Mouse (Mus musculus) heart, adult 11 months (tissue): ENCODE data around the gene Tnfsf13.
"Not testable (repeated sequence)": the region's sequence is repeated elsewhere in the genome, so short reads cannot be mapped to it uniquely, and the experiment has no call there.

Source experiments
- DNase-seq: peaks from one replicate; pipeline ENCODE4 v3.0.0; 2022

The Tnfsf13 gene

DNA sequence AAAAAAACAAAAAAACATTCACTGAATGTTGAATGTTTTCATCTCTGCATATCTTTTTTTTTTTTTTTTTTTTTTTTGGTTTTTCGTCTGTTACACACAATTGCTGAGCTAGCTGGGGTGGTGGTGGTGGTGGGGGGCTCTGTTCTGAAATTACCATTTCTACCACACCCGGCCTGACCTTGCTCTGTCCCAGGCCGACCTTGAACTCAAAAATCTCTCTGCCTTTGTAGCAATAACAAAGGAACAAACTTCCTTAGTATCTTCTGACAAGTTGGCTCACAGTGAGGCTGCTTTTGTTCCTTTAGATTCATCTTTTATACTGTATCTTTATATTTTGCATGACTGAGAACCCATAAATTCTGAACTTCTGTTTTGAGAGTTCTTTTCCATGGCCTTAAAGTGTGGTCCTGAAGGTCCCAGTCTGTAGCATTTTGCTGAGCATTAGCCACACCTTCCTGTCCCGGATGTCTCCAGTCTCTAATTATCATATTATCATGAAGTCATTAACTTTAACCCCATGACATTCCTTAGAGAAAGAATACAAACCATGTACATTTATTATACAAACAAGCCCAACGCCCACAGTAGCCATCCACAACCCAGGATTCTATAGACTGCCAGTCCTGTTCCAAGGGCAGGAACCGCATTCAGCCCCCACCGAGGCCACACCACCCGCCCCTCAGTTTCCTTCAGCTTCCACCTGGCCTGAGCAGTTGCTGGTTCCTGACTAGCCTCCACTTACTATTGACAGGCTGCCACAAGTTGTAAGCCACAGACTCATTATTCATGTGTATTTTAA is 18.4 kb upstream of the Tnfsf13 start:
- DNase-seq: peak; percentile 60

DNA sequence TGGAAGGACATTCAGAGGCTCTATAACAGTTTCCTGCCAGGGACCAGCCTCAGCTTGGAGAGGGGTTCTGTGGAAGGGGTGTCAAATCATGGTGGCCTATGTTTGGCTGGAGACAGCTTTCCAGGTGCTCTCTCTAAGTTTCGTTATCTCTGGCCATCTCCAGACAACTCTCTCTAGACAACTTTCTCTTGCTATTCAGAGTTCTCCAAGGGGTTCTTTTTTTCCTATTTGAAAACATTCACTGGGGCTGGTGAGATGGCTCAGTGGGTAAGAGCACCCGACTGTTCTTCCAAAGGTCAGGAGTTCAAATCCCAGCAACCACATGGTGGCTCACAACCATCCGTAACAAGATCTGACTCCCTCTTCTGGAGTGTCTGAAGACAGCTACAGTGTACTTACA is 17.8 kb upstream of the Tnfsf13 start:
- not testable (repeated sequence) for DNase-seq

DNA sequence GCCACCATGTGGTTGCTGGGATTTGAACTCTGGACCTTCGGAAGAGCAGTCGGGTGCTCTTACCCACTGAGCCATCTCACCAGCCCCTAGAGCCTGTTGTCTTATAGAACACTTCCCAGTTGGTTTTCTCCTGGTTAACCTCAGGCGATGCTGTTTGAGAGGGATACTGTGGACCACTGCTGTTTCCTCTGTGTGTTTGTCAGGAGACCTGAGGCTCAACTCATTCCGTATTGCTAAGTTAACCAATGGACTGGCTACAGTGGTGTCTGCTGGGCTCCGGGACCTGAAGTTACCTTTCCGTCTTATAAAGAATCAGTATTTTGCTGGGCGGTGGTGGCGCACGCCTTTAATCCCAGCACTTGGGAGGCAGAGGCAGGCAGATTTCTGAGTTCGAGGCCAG is 17.3 kb upstream of the Tnfsf13 start:
- not testable (repeated sequence) for DNase-seq

DNA sequence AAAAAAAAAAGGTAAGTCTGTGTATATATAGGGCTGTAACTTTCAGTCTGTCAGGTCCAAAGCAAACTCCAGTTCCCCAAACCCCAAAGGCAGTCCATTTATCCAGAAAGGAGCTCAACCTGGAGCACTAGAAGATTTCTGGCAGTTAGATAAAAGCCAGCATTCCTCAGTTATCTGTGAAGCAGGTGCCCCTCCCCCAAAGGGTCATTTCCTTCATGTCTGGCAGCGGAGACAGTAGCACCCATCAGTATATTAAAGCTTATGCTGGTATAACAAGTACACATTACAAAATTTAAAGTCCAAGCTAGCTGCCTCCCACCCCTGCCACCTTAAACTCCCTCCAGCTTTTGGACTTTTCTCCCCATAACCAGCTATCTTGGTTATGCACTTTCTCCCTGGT is 14.0 kb upstream of the Tnfsf13 start:
- peak; percentile 84 for DNase-seq

DNA sequence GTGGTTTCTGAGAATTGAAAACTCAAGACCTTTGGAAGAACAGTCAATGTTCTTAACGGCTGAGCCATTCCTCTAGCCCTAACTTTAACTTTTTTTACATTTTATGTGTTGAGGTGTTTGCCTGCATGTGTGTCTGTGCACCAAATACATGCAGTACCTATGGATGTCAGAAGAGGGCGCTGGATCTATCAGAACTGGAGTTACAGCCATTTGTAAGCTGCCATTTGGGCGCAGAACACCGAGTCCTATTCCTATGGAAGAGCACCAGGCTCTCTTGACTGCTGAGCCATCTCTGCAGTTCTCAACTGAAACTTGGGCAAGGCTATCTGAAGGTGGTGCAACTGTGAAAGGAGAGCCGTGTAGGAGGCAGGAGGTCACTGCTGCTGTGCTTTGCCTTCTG is 13.0 kb upstream of the Tnfsf13 start:
- DNase-seq: no peak

DNA sequence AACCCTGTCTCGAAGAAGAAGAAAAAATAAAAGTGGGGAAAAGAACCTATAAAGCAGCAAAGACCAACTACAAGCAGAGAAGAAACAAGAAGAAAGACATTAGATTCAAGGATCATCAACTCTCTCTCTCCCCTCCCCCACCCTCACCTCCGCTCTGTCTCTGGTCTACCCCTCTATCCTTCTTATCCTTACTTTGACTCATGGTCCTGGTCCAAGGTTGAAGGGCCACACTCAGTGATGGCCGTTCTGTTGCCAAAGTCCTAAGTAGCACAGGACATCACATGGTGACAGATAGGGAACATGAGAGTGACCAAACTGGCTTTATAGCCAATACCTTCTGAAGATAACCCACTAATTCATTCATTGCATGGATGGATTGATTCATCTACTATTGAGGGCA is 11.8 kb upstream of the Tnfsf13 start:
- DNase-seq: peak; percentile 72

DNA sequence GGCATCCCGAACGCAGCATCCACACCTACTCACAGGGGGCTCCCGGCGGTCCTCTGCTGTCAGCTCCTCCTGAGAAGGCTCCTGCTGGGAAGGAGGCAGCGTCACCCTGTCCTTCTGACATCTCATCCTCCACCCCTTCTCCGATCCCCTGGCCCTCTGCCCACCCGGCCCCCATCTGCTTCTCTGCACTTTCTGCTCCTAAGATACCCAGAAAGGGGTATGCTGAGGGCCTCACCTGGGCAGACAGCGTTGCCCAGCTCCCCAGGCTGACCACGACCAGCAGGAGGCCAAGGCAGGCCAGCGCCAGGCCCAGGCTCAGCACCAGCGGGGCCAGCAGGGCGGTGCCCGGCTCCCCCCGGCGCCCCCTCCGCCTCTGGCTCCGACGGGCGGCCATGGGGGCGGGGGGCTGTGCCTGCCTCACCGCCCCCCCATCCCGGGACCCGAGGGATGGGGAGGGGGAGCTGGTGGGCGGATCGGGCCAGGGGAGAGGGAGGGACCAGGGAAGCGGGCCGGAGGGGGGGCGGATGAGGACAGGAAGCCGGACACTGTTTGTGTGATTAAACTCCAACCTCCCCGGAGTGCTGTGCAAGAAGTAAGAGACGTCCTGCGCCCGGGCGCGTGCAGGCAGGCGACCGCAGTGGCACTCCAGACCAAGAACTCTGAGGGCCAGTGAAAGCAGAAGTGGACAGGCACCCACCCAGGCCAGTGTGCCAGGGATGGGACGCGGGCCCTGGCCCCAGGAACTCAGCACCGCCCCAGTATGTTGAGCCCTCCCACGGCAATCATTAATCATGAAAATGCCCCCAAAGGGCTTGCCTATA is 10.0 kb upstream of the Tnfsf13 start, which contains the start of the genes Tnfsf12 and Tnfsfm13:
TSS of gene Tnfsf12 (minus strand) at position 489 of the 821 bp plus-strand sequence.
TSS of gene Tnfsfm13 (minus strand) at position 738 of the 821 bp plus-strand sequence.
- peak; percentile 99 for DNase-seq

DNA sequence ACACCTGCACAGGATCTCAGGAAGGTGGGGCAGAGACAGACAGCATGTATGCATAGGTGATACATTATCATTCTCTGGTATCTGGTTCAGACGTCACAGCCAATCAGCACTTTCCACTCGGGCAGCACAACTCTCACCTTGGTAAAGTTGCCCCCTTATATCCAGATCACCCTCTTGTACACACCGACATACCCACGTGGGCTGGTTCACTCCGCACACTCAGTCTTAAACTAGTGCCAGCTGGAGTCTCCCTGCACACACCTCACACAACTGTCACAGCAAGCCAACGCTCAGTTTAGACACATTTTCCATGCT is 9.4 kb upstream of the Tnfsf13 start:
- no peak for DNase-seq

DNA sequence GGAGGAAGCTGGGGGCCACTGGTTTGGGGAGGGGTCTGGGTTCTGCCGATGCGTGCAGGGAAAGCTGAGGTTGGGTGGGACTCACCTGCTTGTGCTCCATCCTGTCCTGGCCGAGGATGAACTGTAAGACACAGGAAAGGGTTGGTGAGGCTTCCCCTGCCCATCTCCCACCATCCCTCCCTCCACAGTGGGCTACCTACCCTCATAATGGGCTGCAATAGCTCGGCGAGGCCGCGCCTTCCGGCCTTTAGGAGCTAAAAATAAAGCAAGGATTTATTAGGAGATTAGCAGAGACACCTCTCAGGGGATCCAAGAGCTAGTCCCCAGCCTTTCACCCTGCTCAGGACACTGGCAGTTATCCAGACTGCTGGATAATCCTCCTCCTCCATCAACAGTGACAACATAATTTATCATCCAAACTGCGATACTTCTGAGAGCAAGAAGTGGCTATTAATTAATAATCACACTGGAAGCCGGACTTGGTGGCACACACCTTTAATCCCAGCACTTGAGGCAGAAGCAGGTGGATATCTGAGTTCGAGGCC is 7.9 kb upstream of the Tnfsf13 start:
- peak; percentile 93 for DNase-seq

DNA sequence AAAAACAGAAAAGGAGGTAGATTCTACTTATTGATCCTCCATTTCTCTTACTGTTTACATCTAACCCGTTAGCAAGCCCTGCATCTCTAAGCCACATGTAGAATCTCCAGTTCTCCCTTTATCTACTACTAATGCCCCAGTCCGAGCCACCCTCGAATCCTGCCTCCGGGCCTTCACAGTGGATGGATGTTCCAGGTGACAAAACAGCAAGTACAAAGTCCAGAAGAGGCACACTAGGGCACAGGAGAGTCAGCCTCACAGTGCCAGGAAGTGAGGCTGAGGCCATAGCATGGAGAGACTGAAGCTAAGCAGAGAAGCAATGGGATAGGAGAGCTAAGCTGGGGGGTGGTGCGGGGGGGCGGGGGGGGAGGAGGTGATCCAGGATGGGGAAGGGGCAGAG is 7.3 kb upstream of the Tnfsf13 start:
- DNase-seq: peak; percentile 92

DNA sequence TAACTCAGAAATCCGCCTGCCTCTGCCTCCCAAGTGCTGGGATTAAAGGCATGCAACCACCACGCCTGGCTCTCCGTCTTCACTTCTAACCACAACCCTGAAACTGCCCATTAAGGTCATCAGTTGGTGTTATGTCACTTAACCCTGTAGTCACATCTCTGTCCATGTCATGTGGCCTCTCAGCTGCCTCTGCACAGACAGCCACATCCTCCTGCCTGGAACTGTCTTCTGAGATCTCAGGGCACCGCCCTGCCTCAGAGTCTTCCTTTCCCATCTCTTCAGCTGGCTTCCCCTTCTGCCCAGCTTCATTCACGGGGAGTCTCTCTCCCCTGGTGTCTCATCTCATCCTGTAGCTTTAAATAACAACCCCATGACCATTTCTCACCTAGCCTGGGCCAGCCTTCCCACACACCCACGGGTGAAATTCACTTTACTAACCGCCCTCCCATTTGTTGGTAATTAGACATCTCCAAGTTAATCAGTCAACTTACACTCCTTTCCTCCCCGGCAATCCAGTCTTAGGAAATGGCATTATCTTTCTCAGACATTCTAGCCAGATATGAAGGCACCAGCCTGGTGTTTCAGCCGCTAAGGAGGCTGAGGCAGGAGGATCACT is 6.7 kb upstream of the Tnfsf13 start:
- DNase-seq: peak; percentile 98

DNA sequence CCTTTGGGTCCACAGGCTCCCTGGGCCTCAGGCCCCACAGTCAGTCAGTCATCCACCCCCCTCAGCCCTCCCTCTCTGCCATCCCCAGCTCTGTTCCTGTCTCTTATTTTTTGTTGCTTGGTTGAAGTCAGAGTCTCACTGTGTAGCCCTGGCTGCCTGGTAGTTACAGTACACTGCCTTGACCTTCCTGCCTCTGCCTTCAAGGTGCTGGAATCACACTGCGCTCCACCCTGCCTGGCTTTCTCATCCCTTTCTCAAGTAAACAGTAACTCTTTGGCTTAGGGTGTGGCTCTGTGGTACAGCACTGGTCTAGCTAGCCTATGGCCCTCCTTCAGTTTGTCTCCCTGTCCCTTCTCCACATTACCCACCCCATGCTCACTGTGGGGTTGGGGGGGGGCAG is 4.3 kb upstream of the Tnfsf13 start:
- peak; percentile 90 for DNase-seq

DNA sequence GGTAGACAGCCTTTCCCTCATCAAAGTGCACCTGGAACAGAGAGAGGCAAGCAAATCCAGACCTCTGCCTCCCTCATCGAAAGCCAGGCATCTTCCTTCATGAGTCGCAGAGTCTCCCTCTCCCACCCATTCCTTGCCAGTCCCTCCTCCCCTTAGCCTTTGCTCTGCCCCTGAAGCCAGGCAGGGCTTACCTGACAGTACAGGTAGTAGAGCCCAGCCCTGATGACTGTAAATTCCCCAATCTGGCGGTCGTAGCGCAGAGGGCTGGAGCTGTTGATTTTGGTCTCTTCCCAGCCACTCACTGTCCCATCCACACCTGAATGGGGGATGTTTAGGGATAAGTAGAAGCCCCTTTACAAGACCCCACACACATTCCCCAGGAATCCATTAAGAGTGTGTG is 1.5 kb upstream of the Tnfsf13 start:
- peak; percentile 90 for DNase-seq

DNA sequence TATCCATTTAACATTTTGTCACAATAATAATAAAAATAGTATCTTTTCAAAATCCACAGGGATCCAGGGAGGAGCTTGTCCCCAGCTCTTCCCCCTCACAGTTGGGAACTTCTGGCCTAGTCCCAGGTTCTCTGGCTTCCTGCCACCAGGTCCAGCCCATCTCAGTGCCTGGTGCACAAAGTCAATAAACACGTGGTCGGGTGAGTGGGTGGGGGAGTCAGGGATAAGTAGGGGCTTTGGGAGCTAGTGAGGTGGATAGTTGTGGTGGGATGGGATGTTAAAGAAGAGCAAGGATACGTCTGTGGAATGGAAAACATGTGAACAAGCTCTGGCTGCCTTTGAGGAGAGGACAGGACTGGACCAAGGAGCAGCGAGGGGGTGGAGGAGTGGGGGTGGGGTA is 793 bp upstream of the Tnfsf13 start:
- peak; percentile 99 for DNase-seq

DNA sequence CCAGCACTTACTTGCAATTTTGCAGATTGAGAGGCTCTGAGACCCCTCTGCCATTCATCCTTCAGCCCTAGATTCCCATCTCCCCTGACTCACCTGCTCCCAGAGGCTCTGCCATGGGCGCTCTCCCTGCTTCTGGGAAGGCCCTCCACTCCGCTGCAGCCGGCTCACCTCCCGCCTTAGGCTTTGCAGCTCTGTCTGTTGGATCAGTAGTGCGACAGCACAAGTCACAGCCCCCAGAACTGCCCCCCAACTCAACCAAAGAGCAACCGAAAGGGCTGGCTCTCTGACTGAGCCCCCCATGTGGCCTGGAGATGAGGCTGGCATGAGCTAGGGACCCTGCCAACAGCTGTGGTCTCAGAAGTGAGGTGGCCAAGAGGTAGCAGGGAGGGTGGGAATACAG is 648 bp downstream of the Tnfsf13 start:
- no peak for DNase-seq

DNA sequence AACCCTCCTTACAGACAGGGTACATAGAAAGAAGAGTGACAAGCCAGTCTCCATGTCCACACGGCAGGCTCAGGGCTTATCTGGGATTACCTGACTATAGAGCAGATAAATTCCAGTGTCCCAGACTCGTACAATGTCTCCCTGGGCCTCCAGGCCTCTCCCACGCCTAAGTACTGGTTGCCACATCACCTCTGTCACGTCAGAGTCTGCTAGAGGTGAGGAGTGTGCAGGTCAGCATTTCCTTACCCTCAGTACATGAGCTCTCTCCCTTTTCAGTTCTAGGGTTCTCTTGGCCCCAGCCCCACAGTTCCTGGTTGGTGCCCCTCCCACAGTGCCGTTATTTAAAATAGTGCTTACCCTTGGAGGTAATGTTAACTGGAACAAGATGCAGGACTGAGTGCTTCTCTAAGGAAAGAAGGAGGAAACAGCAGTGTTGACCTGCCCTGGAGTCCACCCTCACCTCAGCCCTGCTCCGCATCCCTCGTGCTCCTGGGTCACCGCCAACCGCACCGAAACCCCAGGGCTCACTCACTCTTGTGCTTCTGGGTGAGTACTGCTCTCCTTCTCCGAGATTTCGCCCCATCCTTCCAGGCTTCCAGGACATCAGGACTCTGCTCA is 1.3 kb downstream of the Tnfsf13 start:
- peak; percentile 95 for DNase-seq

DNA sequence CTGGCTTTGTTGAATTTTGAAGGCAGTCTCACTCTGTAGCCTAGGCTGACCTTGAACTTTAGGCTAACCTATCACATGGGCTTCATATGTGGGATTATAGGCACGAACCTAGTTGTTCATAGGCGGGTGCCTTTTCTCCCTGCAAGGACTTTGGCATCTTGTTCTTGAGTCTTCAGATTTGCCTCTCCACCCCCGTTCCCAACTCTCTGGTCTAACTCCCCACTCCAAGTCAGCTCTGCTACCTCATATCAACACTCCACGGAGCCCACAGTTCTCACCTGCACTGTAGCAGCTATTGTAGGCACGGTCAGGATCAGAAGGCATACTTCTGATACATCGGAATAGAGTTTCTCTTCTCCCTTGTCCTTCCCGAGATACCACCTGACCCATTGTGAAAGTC is 2.0 kb downstream of the Tnfsf13 start:
- DNase-seq: peak; percentile 91

DNA sequence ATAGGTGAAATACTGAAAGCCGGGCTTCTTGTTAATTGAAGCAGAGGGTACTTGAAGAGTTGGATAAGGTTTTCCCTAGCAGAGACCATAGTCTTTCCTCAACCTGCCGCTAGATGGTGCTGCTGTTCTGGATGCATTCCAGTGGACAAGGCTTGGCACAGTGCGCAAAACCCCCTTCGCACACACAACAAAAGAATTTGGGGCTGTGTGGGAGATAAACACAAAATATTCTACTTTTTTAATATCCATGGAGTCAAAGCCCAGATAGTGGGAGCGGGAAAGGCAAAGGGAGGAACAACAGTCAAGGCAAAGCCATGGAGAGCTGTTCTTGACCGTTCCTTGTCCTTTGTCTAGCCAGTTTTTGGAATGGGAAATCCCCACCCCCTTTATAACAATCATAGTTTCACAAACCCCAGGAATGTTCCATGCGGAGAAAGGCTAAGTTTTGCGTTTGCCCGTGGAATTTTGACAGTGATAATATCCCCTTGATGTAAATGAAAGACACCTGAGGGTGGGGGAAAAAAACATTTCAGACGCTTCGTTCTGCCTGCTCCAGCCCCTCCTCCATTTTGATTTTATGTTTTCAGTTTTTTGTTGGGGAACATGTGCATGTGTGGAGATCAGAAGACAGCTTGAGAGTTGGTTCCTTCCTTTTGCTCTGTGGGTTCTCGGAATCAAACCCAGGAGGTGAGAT is 2.6 kb downstream of the Tnfsf13 start:
- peak; percentile 98 for DNase-seq

DNA sequence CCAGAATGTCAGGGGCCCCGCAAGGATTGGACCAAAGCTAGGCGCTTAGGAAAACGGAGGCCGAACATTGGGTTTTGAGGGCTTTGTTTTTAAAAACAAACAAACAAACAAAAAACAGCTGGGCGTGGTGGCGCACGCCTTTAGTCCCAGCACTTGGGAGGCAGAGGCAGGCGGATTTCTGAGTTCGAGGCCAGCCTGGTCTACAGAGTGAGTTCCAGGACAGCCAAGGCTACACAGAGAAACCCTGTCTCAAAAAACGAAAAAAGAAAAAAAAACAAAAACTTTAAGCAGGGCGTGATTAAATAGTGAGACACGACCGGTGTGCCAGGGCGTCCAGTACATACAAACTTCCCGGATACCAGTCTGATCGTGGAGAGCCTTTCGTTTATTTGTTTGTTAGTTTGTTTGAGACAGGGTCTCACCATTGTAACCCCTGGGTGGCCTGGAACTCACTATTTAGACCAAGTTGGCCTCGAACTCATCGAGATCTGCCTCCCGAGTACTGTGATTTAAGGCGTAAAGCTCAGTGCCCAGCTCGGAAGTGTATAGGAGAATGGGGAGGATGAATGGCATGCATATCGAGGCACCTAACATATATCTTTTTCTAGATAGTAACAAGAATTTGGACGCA is 3.3 kb downstream of the Tnfsf13 start:
- no peak for DNase-seq

DNA sequence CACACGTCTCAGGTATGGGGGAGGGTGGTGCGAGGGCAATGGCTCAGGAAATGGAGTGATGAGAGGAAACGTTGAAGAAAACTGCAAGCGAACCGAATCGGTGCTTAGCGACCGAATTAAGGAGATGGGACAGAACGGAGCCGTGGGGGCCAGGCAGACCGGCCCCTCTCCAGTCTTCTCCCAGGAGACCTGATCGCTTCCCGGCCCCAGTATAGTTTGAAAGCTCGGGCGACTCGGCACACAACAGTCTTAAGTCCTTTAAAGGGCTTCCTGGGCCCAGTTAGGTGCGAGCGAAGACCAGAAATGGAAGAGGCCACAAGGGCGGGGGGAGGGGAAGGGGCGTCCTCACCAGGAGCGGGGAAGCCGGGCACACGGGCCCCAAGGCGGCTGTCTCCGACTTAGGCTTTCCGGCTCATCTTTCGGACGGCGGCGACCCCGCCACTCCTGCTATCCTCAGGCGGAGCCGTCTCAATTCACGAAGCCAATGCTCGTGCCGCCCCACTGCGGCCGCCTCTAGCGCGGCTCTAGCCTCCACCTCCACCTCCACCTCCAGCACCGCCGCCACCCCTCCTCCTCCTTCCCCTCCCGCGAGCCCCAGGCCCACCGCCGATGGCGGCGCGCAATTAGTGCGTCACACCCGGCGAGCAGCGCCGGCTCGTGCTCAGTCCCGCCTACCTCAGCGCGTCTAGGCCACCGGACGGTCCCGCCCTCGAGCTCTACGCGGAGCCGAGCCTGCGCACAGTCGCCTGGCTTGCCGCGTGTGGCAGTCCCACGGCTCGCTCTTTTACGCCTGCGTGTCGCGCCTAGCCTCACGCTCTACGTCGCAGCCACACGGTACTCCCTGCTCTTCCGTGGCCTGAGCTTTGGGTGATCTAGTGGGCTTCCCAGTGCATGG is 4.0 kb downstream of the Tnfsf13 start, which contains the start of gene Senp3:
TSS of gene Senp3 (minus strand) at position 771 of the 895 bp plus-strand sequence.
- DNase-seq: peak; percentile 100
